Mouse (Mus musculus) heart, embryonic 13.5 days (tissue): ENCODE measurements around the gene Lypd6b. TPM values are rescaled to one million over a fixed set of nuclear protein-coding genes. Genes with fewer than 3 reads are reported as not detected.

Experiments used
- ATAC-seq: fragments of 200-750 bp; cut with Nextera tagmentation; 2 replicates; pipeline ENCODE4 v1.8.0; 2017; ENCODE audit warnings: moderate TSS enrichment; ENCODE audit not compliant: insufficient number of reproducible peaks, low FRiP score, low TSS enrichment; ENCODE audit errors: extremely low read depth
- H3K27ac ChIP-seq: fragments of 300-500 bp; sonication (generic); replicated peaks from 2 replicates; pipeline ENCODE4 v1.5.1; 2015; ENCODE audit warnings: moderate library complexity, mild to moderate bottlenecking, inconsistent platforms
- H3K27me3 ChIP-seq: fragments of 300-500 bp; sonication (generic); replicated peaks from 2 replicates; pipeline ENCODE4 v1.6.1; 2015; ENCODE audit warnings: mild to moderate bottlenecking, inconsistent platforms
- H3K36me3 ChIP-seq: fragments of 300-500 bp; sonication (generic); 2 replicates; pipeline ENCODE4 v1.6.1; 2015; ENCODE audit warnings: mild to moderate bottlenecking, inconsistent platforms
- H3K4me1 ChIP-seq: fragments of 300-500 bp; sonication (generic); 2 replicates; pipeline ENCODE4 v1.6.1; 2015; ENCODE audit warnings: inconsistent platforms
- H3K4me2 ChIP-seq: fragments of 300-500 bp; sonication (generic); 2 replicates; pipeline ENCODE4 v1.6.1; 2015; ENCODE audit warnings: inconsistent platforms, mild to moderate bottlenecking, moderate library complexity
- H3K4me3 ChIP-seq: fragments of 300-500 bp; sonication (generic); 2 replicates; pipeline ENCODE4 v1.5.1; 2015; ENCODE audit warnings: moderate library complexity, mild to moderate bottlenecking, inconsistent platforms
- H3K9ac ChIP-seq: fragments of 300-500 bp; sonication (generic); 2 replicates; pipeline ENCODE4 v1.6.1; 2015; ENCODE audit warnings: inconsistent platforms, mild to moderate bottlenecking, moderate library complexity
- H3K9me3 ChIP-seq: fragments of 300-500 bp; sonication (generic); 2 replicates; pipeline ENCODE4 v1.6.1; 2016; ENCODE audit warnings: inconsistent platforms
- WGBS: fragments of 180-500 bp; shearing (Covaris S2); methylation state at CpG from one replicate; pipeline ENCODE4 v1.1.7; 2015; ENCODE audit warnings: mixed read lengths; 5-methylcytosine and 5-hydroxymethylcytosine counted together
- polyA plus RNA-seq: library from polyadenylated mRNA; unstranded; fragments of >200 nt; fragmentation: Nextera tagmentation; extraction: Ambion mirVana; gene quantifications from 2 replicates; pipeline ENCODE4 v1.2.1, GENCODE M21; 2015

Lypd6b gene
- polyA plus RNA-seq, 1 experiment from 2014 or later = 2.5 TPM

GRCm38 (mm10) chr2:49918692-49919091 lies 131.2 kb downstream of the Lypd6b start:
- WGBS = 42% methylated on average over 9 of the region's 9 CpGs
- no peak overlapping the region for H3K27ac ChIP-seq
- no peaks in the 10 kb centered on the region for H3K9me3 ChIP-seq
- 0 out of 2 replicates have a peak, but pooled peaks cover 3% of the 10 kb centered on the region for H3K4me1 ChIP-seq
- no peaks in the 10 kb centered on the region for H3K36me3 ChIP-seq
- no peak overlapping the region for H3K9ac ChIP-seq
- no peak overlapping the region for H3K4me2 ChIP-seq
- no peak overlapping the region for H3K4me3 ChIP-seq
- H3K27me3 ChIP-seq = 0 out of 2 replicates have a peak, but pooled peaks cover 4% of the 10 kb centered on the region
- no peak for ATAC-seq

- no peaks in the 10 kb centered on the region for H3K27me3 ChIP-seq
- ATAC-seq = no peak
- H3K4me2 ChIP-seq = no peak overlapping the region
- H3K4me1 ChIP-seq = 0 out of 2 replicates have a peak, but pooled peaks cover 4% of the 10 kb centered on the region
- H3K36me3 ChIP-seq = no peaks in the 10 kb centered on the region
- H3K9ac ChIP-seq = no peak overlapping the region
- no peaks in the 10 kb centered on the region for H3K9me3 ChIP-seq
- WGBS = 51% methylated on average over 8 of the region's 8 CpGs
- H3K27ac ChIP-seq = no peak overlapping the region
- H3K4me3 ChIP-seq = no peak overlapping the region
Observed at GRCm38 (mm10) chr2:49921948-49922347, 134.5 kb downstream of the Lypd6b start.

- WGBS = 69% methylated on average over 4 of the region's 4 CpGs
- Histone ChIP-seq H3K27ac (no peak overlapping the region), H3K4me2 (no peak overlapping the region), H3K36me3 (no peaks in the 10 kb centered on the region), H3K9ac (no peak overlapping the region), H3K9me3 (no peaks in the 10 kb centered on the region), H3K4me1 (0 out of 2 replicates have a peak, but pooled peaks cover 4% of the 10 kb centered on the region), H3K27me3 (no peaks in the 10 kb centered on the region), H3K4me3 (no peak overlapping the region)
- ATAC-seq = no peak
Observed at GRCm38 (mm10) chr2:49922810-49923209, 135.3 kb downstream of the Lypd6b start.

GRCm38 (mm10) chr2:49926186-49926585 lies 138.7 kb downstream of the Lypd6b start:
- ATAC-seq = no peak
- 78% methylated on average over 5 of the region's 5 CpGs for WGBS
- Histone ChIP-seq H3K4me3 (no peak overlapping the region), H3K27ac (no peak overlapping the region), H3K4me1 (0 out of 2 replicates have a peak, but pooled peaks cover 4% of the 10 kb centered on the region), H3K9ac (no peak overlapping the region), H3K9me3 (no peaks in the 10 kb centered on the region), H3K4me2 (no peak overlapping the region), H3K36me3 (no peaks in the 10 kb centered on the region), H3K27me3 (no peaks in the 10 kb centered on the region)

GRCm38 (mm10) chr2:49927362-49927761 lies 139.9 kb downstream of the Lypd6b start:
- Histone ChIP-seq H3K9me3 (no peaks in the 10 kb centered on the region), H3K27ac (no peak overlapping the region), H3K27me3 (no peaks in the 10 kb centered on the region), H3K9ac (no peak overlapping the region), H3K4me2 (no peak overlapping the region), H3K4me3 (no peak overlapping the region), H3K36me3 (no peaks in the 10 kb centered on the region), H3K4me1 (0 out of 2 replicates have a peak, but pooled peaks cover 4% of the 10 kb centered on the region)
- 56% methylated on average over 1 of the region's 1 CpGs for WGBS
- no peak for ATAC-seq

GRCm38 (mm10) chr2:49929931-49930330 lies 142.4 kb downstream of the Lypd6b start:
- Histone ChIP-seq H3K27me3 (no peaks in the 10 kb centered on the region), H3K27ac (no peak overlapping the region), H3K4me3 (no peak overlapping the region), H3K9ac (no peak overlapping the region), H3K4me1 (no peaks in the 10 kb centered on the region), H3K36me3 (no peaks in the 10 kb centered on the region), H3K4me2 (no peak overlapping the region), H3K9me3 (no peaks in the 10 kb centered on the region)
- ATAC-seq = no peak
- 70% methylated on average over 3 of the region's 3 CpGs for WGBS

- no peaks in the 10 kb centered on the region for H3K27me3 ChIP-seq
- H3K36me3 ChIP-seq = no peaks in the 10 kb centered on the region
- no peaks in the 10 kb centered on the region for H3K9me3 ChIP-seq
- 52% methylated on average over 13 of the region's 13 CpGs for WGBS
- H3K27ac ChIP-seq = no peak overlapping the region
- H3K4me3 ChIP-seq = no peak overlapping the region
- H3K4me1 ChIP-seq = peaks cover 10% of the 10 kb centered on the region
- H3K9ac ChIP-seq = no peak overlapping the region
- 0 out of 2 replicates have a peak overlapping the region, but pooled peaks have one; percentile 4 for H3K4me2 ChIP-seq
- no peak for ATAC-seq
Observed at GRCm38 (mm10) chr2:49937621-49938020, 150.1 kb downstream of the Lypd6b start.

GRCm38 (mm10) chr2:49938246-49938645 lies 150.8 kb downstream of the Lypd6b start:
- no peaks in the 10 kb centered on the region for H3K36me3 ChIP-seq
- ATAC-seq = no peak
- H3K9me3 ChIP-seq = no peaks in the 10 kb centered on the region
- H3K9ac ChIP-seq = no peak overlapping the region
- H3K27ac ChIP-seq = no peak overlapping the region
- H3K4me3 ChIP-seq = no peak overlapping the region
- 63% methylated on average over 8 of the region's 8 CpGs for WGBS
- no peaks in the 10 kb centered on the region for H3K27me3 ChIP-seq
- no peak overlapping the region for H3K4me2 ChIP-seq
- peaks cover 10% of the 10 kb centered on the region for H3K4me1 ChIP-seq

- Histone ChIP-seq H3K4me3 (no peak overlapping the region), H3K36me3 (no peaks in the 10 kb centered on the region), H3K27ac (no peak overlapping the region), H3K9me3 (no peaks in the 10 kb centered on the region), H3K4me2 (no peak overlapping the region), H3K27me3 (no peaks in the 10 kb centered on the region), H3K9ac (no peak overlapping the region), H3K4me1 (peaks cover 10% of the 10 kb centered on the region)
- no peak for ATAC-seq
- 77% methylated on average over 6 of the region's 6 CpGs for WGBS
Observed at GRCm38 (mm10) chr2:49940372-49940771, 152.9 kb downstream of the Lypd6b start.

GRCm38 (mm10) chr2:49942100-49942499 lies 154.6 kb downstream of the Lypd6b start:
- Histone ChIP-seq H3K9ac (no peak overlapping the region), H3K36me3 (no peaks in the 10 kb centered on the region), H3K4me2 (no peak overlapping the region), H3K27me3 (no peaks in the 10 kb centered on the region), H3K4me1 (peaks cover 10% of the 10 kb centered on the region), H3K9me3 (no peaks in the 10 kb centered on the region), H3K4me3 (no peak overlapping the region), H3K27ac (no peak overlapping the region)
- no peak for ATAC-seq
- WGBS = 54% methylated on average over 5 of the region's 5 CpGs

- no peaks in the 10 kb centered on the region for H3K27me3 ChIP-seq
- no peak overlapping the region for H3K27ac ChIP-seq
- H3K9ac ChIP-seq = no peak overlapping the region
- no peak overlapping the region for H3K4me2 ChIP-seq
- WGBS = 34% methylated on average over 4 of the region's 4 CpGs
- H3K36me3 ChIP-seq = peaks cover 12% of the 10 kb centered on the region; the same call in 1 of the 2 replicates
- H3K4me1 ChIP-seq = peaks cover 19% of the 10 kb centered on the region
- no peak overlapping the region for H3K4me3 ChIP-seq
- no peak for ATAC-seq
- peaks cover 14% of the 10 kb centered on the region for H3K9me3 ChIP-seq
Observed at GRCm38 (mm10) chr2:49951681-49952080, 164.2 kb downstream of the Lypd6b start.

GRCm38 (mm10) chr2:49952632-49953293 lies 165.3 kb downstream of the Lypd6b start:
- Histone ChIP-seq H3K4me3 (no peak overlapping the region), H3K9me3 (peaks cover 14% of the 10 kb centered on the region), H3K9ac (no peak overlapping the region), H3K27ac (no peak overlapping the region), H3K36me3 (peaks cover 12% of the 10 kb centered on the region; the same call in 1 of the 2 replicates), H3K4me2 (no peak overlapping the region), H3K27me3 (no peaks in the 10 kb centered on the region), H3K4me1 (peaks cover 22% of the 10 kb centered on the region)
- 44% methylated on average over 6 of the region's 6 CpGs for WGBS
- no peak for ATAC-seq
